Mouse (Mus musculus): Measurements from ENCODE around the gene Rhov. TPM values are rescaled to one million over a fixed set of nuclear protein-coding genes. Genes with fewer than 3 reads are reported as not detected.

Rhov gene
- polyA plus RNA-seq, 1 experiment from 2014 or later: 0.90 TPM

DNA sequence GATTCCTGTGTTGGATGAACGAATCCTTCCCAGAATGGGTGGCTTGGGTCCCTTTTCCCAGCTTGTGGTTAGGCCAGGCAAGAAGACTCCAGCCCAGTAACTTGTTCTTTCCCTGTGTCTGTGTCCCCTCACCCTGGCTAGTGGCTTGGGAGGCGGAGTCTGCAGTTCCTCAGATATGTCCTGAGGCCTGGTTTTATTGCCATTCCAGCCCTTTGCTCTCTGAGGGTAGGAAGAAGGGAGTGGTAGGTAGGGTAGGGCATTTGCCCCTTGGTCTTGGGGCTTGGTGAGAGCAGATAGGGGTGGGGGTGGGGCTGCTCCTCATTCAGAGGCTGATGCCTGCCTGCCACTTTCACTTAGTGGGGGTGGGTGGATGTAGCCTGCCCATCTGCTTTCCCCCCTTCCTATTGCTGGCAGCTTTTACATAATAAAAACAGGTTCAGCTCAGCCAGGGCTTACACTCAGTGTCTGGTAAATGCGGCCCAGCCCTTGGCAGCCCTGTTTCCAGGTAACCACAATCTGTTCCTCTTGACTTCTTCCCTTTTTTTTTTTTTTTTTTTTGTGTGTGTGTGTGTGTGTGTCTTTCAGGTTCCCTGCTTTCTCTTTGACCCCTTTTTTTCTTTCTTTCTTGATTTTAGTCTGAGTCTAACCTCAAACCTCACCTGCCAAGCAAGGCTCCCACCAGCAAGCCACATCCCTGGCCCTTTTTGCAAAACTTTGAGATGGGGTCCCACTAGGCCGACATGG lies 30.8 kb downstream of the Rhov start:
- Histone ChIP-seq H3K36me3 (ENCODE audit: control insufficient read depth, insufficient read depth, low read length) (no peaks in the 10 kb centered on the region), H3K4me1 (replicated peaks; ENCODE audit: control insufficient read depth, insufficient read depth, low read length) (peaks cover 10% of the 10 kb centered on the region), H3K27ac (ENCODE audit: low read depth, low read length) (no peak overlapping the region), H3K4me3 (ENCODE audit: low read depth, low read length) (no peak overlapping the region), H3K27me3 (ENCODE audit: control insufficient read depth, insufficient read depth, low read length) (peaks cover 41% of the 10 kb centered on the region), H3K9ac (ENCODE audit: low read length) (no peak overlapping the region), H3K9me3 (ENCODE audit: control insufficient read depth, low read length) (no peaks in the 10 kb centered on the region), H3K4me2 (ENCODE audit: low read depth, low read length, severe bottlenecking) (no peak overlapping the region)
- WGBS: 75% methylated on average over 4 of the region's 4 CpGs
- DNase-seq (ENCODE audit: low spot score) (no peak), ATAC-seq (replicated peaks; ENCODE audit: low FRiP score) (no peak)

DNA sequence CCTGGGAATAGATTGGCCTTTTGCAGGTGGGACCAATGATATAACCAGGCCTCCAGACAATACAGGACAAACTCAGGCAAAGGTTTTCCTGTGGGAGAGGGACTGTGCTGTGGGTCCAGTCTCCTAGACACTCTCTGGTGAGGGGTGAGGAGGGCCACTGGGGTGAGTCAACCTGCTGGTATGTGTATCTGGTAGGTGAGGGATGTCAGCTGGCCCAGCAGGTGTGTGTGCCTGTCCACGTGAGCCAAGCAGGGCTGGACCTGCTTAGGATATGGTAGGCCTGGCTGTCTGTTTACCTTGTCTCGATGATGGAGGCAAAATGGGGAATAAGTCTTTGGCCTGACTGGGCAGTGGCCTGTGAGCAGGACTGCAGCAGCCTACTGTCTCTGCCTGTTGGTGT lies 32.4 kb downstream of the Rhov start:
- H3K9ac ChIP-seq (ENCODE audit: low read length): no peak overlapping the region
- no peaks in the 10 kb centered on the region for H3K36me3 ChIP-seq (ENCODE audit: control insufficient read depth, insufficient read depth, low read length)
- no peaks in the 10 kb centered on the region for H3K9me3 ChIP-seq (ENCODE audit: control insufficient read depth, low read length)
- H3K27ac ChIP-seq (ENCODE audit: low read depth, low read length): no peak overlapping the region
- 75% methylated on average over 2 of the region's 2 CpGs for WGBS
- H3K4me3 ChIP-seq (ENCODE audit: low read depth, low read length): no peak overlapping the region
- H3K27me3 ChIP-seq (ENCODE audit: control insufficient read depth, insufficient read depth, low read length): peaks cover 41% of the 10 kb centered on the region
- no peak overlapping the region for H3K4me2 ChIP-seq (ENCODE audit: low read depth, low read length, severe bottlenecking)
- H3K4me1 ChIP-seq (replicated peaks; ENCODE audit: control insufficient read depth, insufficient read depth, low read length): peaks cover 10% of the 10 kb centered on the region
- ATAC-seq (replicated peaks; ENCODE audit: low FRiP score) (no peak), DNase-seq (ENCODE audit: low spot score) (no peak)

DNA sequence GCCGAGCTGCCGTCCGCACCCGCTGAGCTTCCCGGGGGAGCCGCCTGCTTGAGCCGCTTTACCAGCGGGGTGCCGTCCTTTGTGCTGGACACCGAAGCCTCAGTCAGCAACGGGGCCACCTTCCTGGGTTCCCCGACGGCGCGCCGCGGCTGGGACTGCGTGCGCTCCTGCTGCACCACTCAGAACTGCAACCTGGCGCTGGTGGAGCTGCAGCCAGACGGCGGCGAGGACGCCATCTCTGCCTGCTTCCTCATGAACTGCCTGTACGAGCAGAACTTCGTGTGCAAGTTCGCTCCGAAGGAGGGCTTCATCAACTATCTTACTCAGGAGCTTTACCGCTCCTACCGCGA lies 33.2 kb downstream of the Rhov start:
- DNase-seq (ENCODE audit: low spot score) (peak; percentile 64), ATAC-seq (replicated peaks; ENCODE audit: low FRiP score) (no peak)
- Histone ChIP-seq H3K4me3 (ENCODE audit: low read depth, low read length) (peak overlapping the region; percentile 30), H3K4me1 (replicated peaks; ENCODE audit: control insufficient read depth, insufficient read depth, low read length) (peaks cover 10% of the 10 kb centered on the region), H3K4me2 (ENCODE audit: low read depth, low read length, severe bottlenecking) (peak overlapping the region; percentile 42), H3K27me3 (ENCODE audit: control insufficient read depth, insufficient read depth, low read length) (peaks cover 41% of the 10 kb centered on the region), H3K9me3 (ENCODE audit: control insufficient read depth, low read length) (no peaks in the 10 kb centered on the region), H3K36me3 (ENCODE audit: control insufficient read depth, insufficient read depth, low read length) (no peaks in the 10 kb centered on the region), H3K27ac (ENCODE audit: low read depth, low read length) (no peak overlapping the region), H3K9ac (ENCODE audit: low read length) (no peak overlapping the region)
- WGBS: 2% methylated on average over 31 of the region's 31 CpGs

DNA sequence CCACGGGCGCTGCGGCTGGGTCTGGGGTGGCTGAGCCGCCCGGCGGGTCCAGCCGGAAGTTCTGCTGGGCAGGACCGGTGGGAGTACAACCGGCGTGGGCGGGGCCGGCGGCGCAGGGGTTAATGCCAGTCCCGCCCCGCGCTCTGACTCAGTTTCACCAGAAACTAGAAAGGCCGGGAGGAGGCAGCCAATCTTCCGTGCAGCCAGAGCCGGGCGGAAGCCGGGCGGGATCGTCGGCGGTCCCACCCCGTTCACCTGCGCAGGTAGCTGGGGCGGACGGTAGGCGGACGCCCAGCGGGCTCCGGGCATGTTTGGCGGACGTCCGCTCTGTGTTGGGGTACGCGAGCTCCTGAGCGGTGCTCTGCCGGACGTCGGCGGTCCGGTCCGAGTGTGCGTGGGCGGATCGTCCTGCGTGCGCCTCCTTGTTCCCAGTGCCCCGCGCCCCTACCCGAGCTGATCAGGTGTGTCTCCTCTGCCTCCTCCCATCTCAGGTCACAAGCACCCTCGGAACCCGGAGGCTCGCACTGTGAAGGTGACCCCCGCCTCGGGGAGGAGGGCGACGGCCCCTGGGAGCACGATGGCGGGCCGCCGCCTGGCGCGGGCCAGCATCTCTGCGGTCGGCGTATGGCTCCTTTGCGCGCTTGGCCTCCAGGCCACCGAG lies 33.7 kb downstream of the Rhov start, which contains the start of gene Spint1:
Gene Spint1, plus strand, starts transcription at position 153 of the 661 bp plus-strand sequence.
- Histone ChIP-seq H3K4me1 (replicated peaks; ENCODE audit: control insufficient read depth, insufficient read depth, low read length) (peaks cover 10% of the 10 kb centered on the region), H3K9ac (ENCODE audit: low read length) (peak within 1 kb of the TSS; percentile 18; the same call in 1 of the 2 replicates), H3K27ac (ENCODE audit: low read depth, low read length) (no peak within 1 kb of the TSS), H3K4me3 (ENCODE audit: low read depth, low read length) (peak within 1 kb of the TSS; percentile 30), H3K9me3 (ENCODE audit: control insufficient read depth, low read length) (no peaks in the 10 kb centered on the region), H3K36me3 (ENCODE audit: control insufficient read depth, insufficient read depth, low read length) (no peaks in the 10 kb centered on the region), H3K4me2 (ENCODE audit: low read depth, low read length, severe bottlenecking) (peak within 1 kb of the TSS; percentile 42), H3K27me3 (ENCODE audit: control insufficient read depth, insufficient read depth, low read length) (peaks cover 41% of the 10 kb centered on the region)
- ATAC-seq (replicated peaks; ENCODE audit: low FRiP score) (no peak), DNase-seq (ENCODE audit: low spot score) (peak; percentile 68)
- under 1% methylated on average over 72 of the region's 73 CpGs for WGBS

DNA sequence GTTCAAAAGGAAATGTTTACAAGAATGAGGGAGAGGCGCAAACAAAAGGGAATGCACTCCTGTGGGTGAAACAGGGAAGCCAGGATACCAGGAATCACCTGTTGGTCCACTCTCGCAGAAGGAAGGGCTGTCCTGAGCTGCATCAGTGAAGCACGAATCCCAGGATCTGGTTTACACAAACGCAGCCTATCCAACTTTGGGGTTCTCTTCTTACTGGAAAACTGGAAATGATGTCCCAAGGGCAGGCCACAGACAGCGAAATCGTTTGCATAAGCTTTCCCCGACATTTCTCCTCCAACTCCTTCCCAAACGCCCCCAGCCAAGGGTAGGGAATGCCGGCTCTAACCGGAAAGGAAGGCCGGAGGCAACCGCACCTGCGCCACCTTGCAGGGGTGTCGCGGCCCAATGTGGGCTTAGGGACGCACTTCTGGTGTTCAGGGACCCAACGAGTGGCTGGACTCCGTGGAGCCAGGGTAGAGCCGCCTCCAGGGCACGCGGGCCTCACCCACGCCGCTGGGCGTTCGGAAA lies 34.3 kb downstream of the Rhov start:
- no peaks in the 10 kb centered on the region for H3K36me3 ChIP-seq (ENCODE audit: control insufficient read depth, insufficient read depth, low read length)
- H3K9ac ChIP-seq (ENCODE audit: low read length): peak overlapping the region; percentile 18; the same call in 1 of the 2 replicates
- no peak for ATAC-seq (replicated peaks; ENCODE audit: low FRiP score)
- DNase-seq (ENCODE audit: low spot score): peak; percentile 61
- H3K4me2 ChIP-seq (ENCODE audit: low read depth, low read length, severe bottlenecking): peak overlapping the region; percentile 42
- 5% methylated on average over 25 of the region's 25 CpGs for WGBS
- no peak overlapping the region for H3K27ac ChIP-seq (ENCODE audit: low read depth, low read length)
- H3K9me3 ChIP-seq (ENCODE audit: control insufficient read depth, low read length): no peaks in the 10 kb centered on the region
- H3K4me1 ChIP-seq (replicated peaks; ENCODE audit: control insufficient read depth, insufficient read depth, low read length): peaks cover 10% of the 10 kb centered on the region
- peak overlapping the region; percentile 30 for H3K4me3 ChIP-seq (ENCODE audit: low read depth, low read length)
- H3K27me3 ChIP-seq (ENCODE audit: control insufficient read depth, insufficient read depth, low read length): peaks cover 41% of the 10 kb centered on the region

DNA sequence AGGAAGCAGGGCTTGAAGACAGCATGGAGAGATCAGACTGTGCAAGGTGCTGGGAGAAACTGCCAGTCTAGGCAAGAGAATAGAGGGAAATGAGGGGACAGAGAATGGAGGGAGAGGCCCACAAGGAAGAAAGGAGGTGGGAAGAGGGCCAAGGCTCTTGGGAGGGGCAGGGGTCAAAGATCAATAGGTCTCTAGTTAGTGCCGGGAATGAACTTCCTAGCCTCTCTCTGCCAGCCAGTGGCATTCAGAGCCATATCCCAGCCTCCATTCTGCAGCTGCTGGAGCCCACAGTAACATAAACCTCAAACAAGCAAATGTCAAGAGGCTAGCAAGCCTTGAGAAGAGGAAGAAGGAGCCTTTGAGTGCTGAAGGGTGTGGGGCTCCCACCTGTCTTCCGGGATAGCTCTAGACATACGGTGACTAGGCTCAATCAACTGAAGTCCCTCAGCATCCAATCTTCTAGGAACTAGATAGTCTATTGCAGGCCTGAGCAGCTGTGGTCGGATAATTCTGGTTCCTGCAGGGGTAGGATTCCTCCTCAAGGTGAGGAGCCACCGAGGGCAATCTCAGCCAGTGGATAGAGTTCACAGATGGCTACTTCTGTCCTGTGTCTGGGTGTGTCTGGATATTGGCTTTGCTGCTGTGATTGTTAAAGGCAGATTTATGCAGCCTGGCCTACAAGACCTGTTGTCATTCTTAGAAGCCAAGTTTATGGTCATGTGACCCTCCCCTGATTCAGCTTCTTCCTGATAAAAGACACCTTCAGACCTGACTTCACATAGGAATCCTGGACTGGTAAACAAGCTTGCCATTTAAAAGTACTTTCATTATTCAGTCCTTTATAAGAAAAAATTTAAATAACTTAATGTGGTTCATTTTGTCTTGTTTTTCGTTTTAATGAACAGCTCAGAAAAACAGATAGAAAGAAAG lies 41.0 kb downstream of the Rhov start, which contains the start of gene Ppp1r14d:
Gene Ppp1r14d, minus strand, starts transcription at position 132 of the 930 bp plus-strand sequence.
- Histone ChIP-seq H3K4me1 (replicated peaks; ENCODE audit: control insufficient read depth, insufficient read depth, low read length) (no peaks in the 10 kb centered on the region), H3K9ac (ENCODE audit: low read length) (no peak within 1 kb of the TSS), H3K36me3 (ENCODE audit: control insufficient read depth, insufficient read depth, low read length) (no peaks in the 10 kb centered on the region), H3K9me3 (ENCODE audit: control insufficient read depth, low read length) (no peaks in the 10 kb centered on the region), H3K4me2 (ENCODE audit: low read depth, low read length, severe bottlenecking) (no peak within 1 kb of the TSS), H3K27ac (ENCODE audit: low read depth, low read length) (no peak within 1 kb of the TSS), H3K27me3 (ENCODE audit: control insufficient read depth, insufficient read depth, low read length) (no peaks in the 10 kb centered on the region), H3K4me3 (ENCODE audit: low read depth, low read length) (no peak within 1 kb of the TSS)
- DNase-seq (ENCODE audit: low spot score): no peak
- ATAC-seq (replicated peaks; ENCODE audit: low FRiP score): no peak
- WGBS: 81% methylated on average over 6 of the region's 6 CpGs

Other genes starting within 250 kb of the Rhov start
- gene Ccdc32, start 241.9 kb downstream of the Rhov start, polyA plus RNA-seq (2014; fragmentation: Nextera tagmentation; extraction: Ambion mirVana): 22.1 and 24.0 TPM in 2 replicates
- gene Rpusd2, start 236.5 kb downstream of the Rhov start, polyA plus RNA-seq (2014; fragmentation: Nextera tagmentation; extraction: Ambion mirVana): 8.3 and 8.9 TPM in 2 replicates
- 61.0 and 69.4 TPM in 2 replicates for gene Knl1, start 224.2 kb downstream of the Rhov start, polyA plus RNA-seq (2014; fragmentation: Nextera tagmentation; extraction: Ambion mirVana)
- 84.2 and 91.2 TPM in 2 replicates for gene Rad51, start 158.5 kb downstream of the Rhov start, polyA plus RNA-seq (2014; fragmentation: Nextera tagmentation; extraction: Ambion mirVana)
- gene Rmdn3, start 114.2 kb downstream of the Rhov start, polyA plus RNA-seq (2014; fragmentation: Nextera tagmentation; extraction: Ambion mirVana): 52.2 and 53.6 TPM in 2 replicates
- 2.7 and 4.1 TPM in 2 replicates for gene Gchfr, start 103.5 kb downstream of the Rhov start, polyA plus RNA-seq (2014; fragmentation: Nextera tagmentation; extraction: Ambion mirVana)
- 0.28 and 0.29 TPM in 2 replicates for gene Gm14137, start 96.8 kb downstream of the Rhov start, polyA plus RNA-seq (2014; fragmentation: Nextera tagmentation; extraction: Ambion mirVana)
- gene Zfyve19, start 62.7 kb downstream of the Rhov start, polyA plus RNA-seq (2014; fragmentation: Nextera tagmentation; extraction: Ambion mirVana): 41.7 and 53.2 TPM in 2 replicates
- gene Dnajc17, start 62.5 kb downstream of the Rhov start, polyA plus RNA-seq (2014; fragmentation: Nextera tagmentation; extraction: Ambion mirVana): 26.6 and 27.1 TPM in 2 replicates
- not detected in 2 replicates for gene Ppp1r14d, start 41.4 kb downstream of the Rhov start, polyA plus RNA-seq (2014; fragmentation: Nextera tagmentation; extraction: Ambion mirVana)
- gene Spint1, start 33.9 kb downstream of the Rhov start, polyA plus RNA-seq (2014; fragmentation: Nextera tagmentation; extraction: Ambion mirVana): 2.2 and 2.8 TPM in 2 replicates
- 18.5 and 20.5 TPM in 2 replicates for gene Vps18, start 17.5 kb upstream of the Rhov start, polyA plus RNA-seq (2014; fragmentation: Nextera tagmentation; extraction: Ambion mirVana)
- gene Dll4, start 54.5 kb upstream of the Rhov start, polyA plus RNA-seq (2014; fragmentation: Nextera tagmentation; extraction: Ambion mirVana): 2.8 and 3.7 TPM in 2 replicates
- gene Chac1, start 80.0 kb upstream of the Rhov start, polyA plus RNA-seq (2014; fragmentation: Nextera tagmentation; extraction: Ambion mirVana): 0.90 and 2.0 TPM in 2 replicates
- gene Ino80, start 206.4 kb upstream of the Rhov start, polyA plus RNA-seq (2014; fragmentation: Nextera tagmentation; extraction: Ambion mirVana): 6.2 and 6.5 TPM in 2 replicates

All from forebrain, embryonic 11.5 days (tissue).